Mouse (Mus musculus): ENCODE measurements around the gene Pacrg.

The Pacrg gene

DNA sequence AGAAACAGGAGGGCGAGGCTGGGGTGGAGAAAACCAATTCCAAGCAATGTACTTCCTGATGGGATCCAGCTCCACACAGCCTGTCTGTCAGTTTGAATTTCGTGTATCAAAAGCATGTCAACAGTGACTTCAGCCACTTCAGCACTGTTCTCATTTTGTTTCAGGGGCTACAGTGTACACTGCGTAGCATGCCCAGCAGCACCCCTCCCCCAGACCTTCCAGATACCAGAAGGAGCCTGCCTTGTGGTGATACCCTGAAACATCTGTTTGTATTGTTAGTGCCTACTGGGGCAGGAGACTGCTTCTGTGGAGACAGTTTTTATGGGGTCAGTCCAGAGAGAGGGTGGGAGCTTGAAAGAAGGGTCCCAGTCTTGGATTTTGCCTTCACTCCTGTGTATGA is 466.4 kb downstream of the Pacrg start:
- no peak for DNase-seq (ENCODE audit: extremely low spot score)

GRCm38 (mm10) chr17:10372001-10372785 is 467.9 kb downstream of the Pacrg start:
- no peak for DNase-seq (ENCODE audit: extremely low spot score)

GRCm38 (mm10) chr17:10371472-10371871 is 468.6 kb downstream of the Pacrg start:
- no peak for DNase-seq (ENCODE audit: extremely low spot score)

- DNase-seq (ENCODE audit: extremely low spot score): no peak
Measured at GRCm38 (mm10) chr17:10370660-10371130, 469.4 kb downstream of the Pacrg start.

GRCm38 (mm10) chr17:10369961-10370659 is 470.0 kb downstream of the Pacrg start:
- DNase-seq (ENCODE audit: extremely low spot score): no peak

GRCm38 (mm10) chr17:10367044-10367443 is 473.1 kb downstream of the Pacrg start:
- no peak for DNase-seq (ENCODE audit: extremely low spot score)

- DNase-seq (ENCODE audit: extremely low spot score): no peak
Measured at GRCm38 (mm10) chr17:10366577-10366976, 473.5 kb downstream of the Pacrg start.

DNA sequence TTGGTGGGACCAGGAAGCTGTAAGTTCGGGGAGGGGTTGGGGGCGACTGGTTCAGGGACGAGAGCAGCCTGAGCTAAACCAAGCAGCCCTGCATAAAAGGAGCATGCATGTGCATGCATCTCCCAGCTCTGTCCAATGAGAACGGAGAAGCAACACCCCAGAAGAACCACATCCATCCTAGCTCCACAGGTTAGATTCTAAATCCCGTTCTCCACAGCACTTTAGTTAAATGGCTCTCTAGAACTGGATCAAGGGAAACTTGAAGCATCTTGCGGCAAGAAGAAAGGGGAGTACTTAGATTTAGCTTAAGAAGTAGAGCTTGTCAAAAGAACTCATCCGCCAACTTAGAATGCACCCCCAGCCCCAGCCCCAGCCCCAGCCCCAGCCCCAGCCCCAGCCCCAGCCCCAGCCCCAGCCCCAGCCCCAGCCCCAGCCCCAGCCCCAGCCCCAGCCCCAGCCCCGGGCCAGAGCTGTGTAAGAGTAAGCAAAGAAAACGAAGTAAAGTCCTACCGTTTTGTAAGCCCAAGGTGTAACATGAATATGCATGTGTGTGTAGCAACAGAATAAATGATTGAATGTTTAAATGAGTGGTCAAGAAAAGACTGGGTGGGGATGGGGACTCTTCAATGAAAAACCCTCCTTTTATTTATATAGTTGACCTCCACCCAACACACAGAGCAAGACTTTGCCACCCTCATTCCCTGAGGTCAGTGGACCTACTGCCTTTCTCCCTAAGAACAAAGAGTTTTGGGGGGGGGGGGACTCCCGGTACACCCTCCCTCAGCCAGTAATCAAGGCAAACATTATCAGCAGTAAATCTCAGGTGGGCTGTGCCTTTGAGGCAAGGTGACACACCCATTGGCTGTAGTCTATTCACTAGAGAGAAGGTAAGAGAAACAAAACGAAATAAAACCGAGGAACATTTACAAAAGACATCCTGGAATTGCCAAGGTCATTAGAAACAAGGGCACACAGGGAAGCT is 474.3 kb downstream of the Pacrg start:
- no peak for DNase-seq (ENCODE audit: extremely low spot score)

DNA sequence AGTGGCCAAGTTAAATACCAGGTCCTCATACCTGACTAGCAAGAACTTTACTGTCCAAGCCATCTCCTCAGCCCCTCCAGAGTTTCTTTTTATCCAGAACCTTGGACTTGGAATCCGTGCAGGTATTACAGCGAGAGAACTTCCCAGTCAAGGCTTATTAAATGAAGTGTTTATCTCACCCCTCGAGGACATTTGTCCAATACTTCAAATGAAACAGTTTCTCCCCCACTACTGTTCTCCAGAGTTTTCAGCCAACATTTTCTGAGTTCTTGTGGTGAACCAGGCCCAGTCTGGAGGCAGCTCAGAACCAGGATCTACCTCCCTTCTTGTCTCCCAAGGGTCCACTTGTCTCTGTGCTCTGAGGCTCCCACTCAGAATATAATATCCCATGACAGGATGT is 477.0 kb downstream of the Pacrg start:
- no peak for DNase-seq (ENCODE audit: extremely low spot score)

DNA sequence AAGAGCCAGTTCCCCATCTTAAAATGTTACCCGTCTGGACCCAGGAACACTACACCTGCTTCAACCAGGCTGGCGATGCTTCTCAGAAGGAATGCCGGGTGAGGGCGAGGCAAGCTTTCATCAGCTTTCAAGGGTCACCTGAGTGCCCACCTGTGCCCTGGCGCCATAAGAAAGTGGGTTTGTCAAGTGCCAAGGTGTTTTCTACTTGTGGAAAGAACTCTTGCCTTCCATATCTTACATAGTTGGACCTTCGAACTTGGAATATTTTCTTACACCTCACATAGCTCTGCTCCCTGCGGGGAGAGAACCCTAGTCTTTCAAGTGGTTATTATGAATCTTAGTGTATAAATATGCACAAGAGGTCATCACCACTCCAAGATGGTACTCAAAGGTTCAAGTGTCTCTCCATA is 478.2 kb downstream of the Pacrg start:
- no peak for DNase-seq (ENCODE audit: extremely low spot score)

DNA sequence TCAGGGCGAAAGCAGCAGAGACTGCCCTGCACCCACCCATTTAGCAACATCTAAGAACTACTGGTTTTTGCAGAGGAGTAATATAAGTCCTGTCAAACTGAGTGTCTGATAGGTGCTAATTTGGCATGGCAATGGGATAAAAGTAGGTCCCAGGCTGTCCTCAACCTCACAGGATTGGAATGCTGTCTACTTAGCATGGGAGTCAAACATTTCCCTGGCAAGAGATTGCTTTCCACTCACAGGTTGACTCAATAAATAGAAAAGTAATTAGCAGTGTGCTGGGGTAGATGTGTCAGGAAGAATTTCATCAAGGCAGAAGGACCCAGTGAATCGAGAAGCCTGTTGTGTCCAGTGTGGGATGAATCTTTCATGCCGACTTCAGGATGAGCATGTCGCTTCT is 479.4 kb downstream of the Pacrg start:
- DNase-seq (ENCODE audit: extremely low spot score): no peak

- DNase-seq (ENCODE audit: extremely low spot score): no peak
Measured at GRCm38 (mm10) chr17:10359466-10359865, 480.6 kb downstream of the Pacrg start.

GRCm38 (mm10) chr17:10357348-10357747 is 482.8 kb downstream of the Pacrg start:
- DNase-seq (ENCODE audit: extremely low spot score): no peak

- no peak for DNase-seq (ENCODE audit: extremely low spot score)
Measured at GRCm38 (mm10) chr17:10356294-10356693, 483.8 kb downstream of the Pacrg start.

DNA sequence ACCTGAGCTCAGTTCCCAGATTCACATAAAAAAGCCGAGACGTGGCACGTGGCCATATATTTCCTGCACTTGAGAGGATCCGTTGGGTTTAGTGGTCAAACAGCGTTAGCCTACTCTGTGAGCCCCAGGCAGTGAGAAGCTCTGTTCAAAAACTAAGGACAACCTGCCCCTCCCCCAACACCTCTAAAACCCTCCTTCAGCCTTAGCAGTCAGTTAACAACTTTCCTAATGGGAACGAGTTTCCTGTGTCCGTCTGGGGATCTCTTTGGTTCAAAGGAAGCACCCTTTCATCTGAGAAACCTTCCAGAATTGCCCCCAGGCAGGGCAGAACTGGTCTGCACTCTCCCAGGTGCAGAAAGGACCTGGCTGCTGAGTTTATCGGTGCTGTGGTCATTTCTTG is 484.4 kb downstream of the Pacrg start:
- DNase-seq (ENCODE audit: extremely low spot score): no peak

Data from embryo, embryonic 9.5 days (tissue).